Comparison of ENCODE assay signal across 22 mouse cellular contexts in the genomic region with DNA sequence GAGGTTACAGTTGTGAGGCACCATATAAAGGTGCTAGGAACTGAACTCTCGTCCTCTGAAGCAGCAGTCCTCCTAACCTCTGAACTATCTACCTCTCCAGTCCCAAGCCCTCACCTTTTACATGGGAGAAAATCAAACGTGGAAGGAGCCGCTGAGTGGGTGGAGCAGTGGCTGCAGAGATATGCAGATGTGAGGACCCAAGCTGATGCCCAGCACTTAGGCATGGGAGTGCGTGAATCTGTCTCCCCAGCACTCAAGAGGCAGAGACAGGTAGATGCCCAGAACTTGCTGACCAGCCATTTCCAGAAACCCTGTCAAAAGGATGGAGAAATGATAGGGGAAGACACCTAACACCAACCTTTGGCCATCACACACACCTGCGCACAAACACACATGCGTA.
"Had no signal": no experiment of that assay in that cellular context is flagged by ENCODE, and none has a peak within 500 bp of the region (broad histone marks: within the 10 kb centered on the region; RNA-seq: fewer than 3 reads in every experiment).

No protein-coding gene starts in this region.

- ATAC-seq: hindbrain, postnatal 0 days; intestine, embryonic 15.5 days; liver, embryonic 12.5 days had no signal

- H3K9me3 ChIP-seq: intestine, embryonic 15.5 days; limb, embryonic 15.5 days; liver, embryonic 12.5 days had no signal

- H3K4me2 ChIP-seq: heart, embryonic 11.5 days; hindbrain, embryonic 13.5 days; hindbrain, embryonic 15.5 days; intestine, embryonic 15.5 days; kidney, embryonic 15.5 days; limb, embryonic 13.5 days; limb, embryonic 15.5 days; liver, embryonic 12.5 days had no signal

- H3K27ac ChIP-seq: hindbrain, embryonic 13.5 days; hindbrain, embryonic 15.5 days; hindbrain, postnatal 0 days; intestine, embryonic 15.5 days; kidney, embryonic 15.5 days; kidney, postnatal 0 days; limb, embryonic 13.5 days; limb, embryonic 15.5 days; liver, embryonic 12.5 days; liver, embryonic 14.5 days had no signal

- H3K4me3 ChIP-seq: hindbrain, embryonic 13.5 days; hindbrain, embryonic 15.5 days; intestine, embryonic 15.5 days; kidney, embryonic 15.5 days; limb, embryonic 13.5 days; limb, embryonic 15.5 days; liver, embryonic 12.5 days had no signal

- DNase-seq: gastrocnemius, postnatal 14 days; gastrocnemius, postnatal 36 days; heart, postnatal 36 days; kidney, adult 11 months; kidney, adult 2 months; kidney, adult 9 months; kidney, postnatal 14 days; kidney, postnatal 36 days; layer of hippocampus, adult 9-11 months; layer of hippocampus, postnatal 36 days; left cerebral cortex, postnatal 4 days had no signal

- H3K27me3 ChIP-seq: hindbrain, embryonic 13.5 days; hindbrain, embryonic 15.5 days; intestine, embryonic 15.5 days; kidney, embryonic 15.5 days; limb, embryonic 13.5 days; limb, embryonic 15.5 days; liver, embryonic 12.5 days had no signal

- H3K4me1 ChIP-seq: hindbrain, embryonic 13.5 days; hindbrain, embryonic 15.5 days; intestine, embryonic 15.5 days; kidney, embryonic 15.5 days; limb, embryonic 13.5 days; limb, embryonic 15.5 days; liver, embryonic 12.5 days had no signal

- H3K9ac ChIP-seq: hindbrain, embryonic 13.5 days; hindbrain, embryonic 15.5 days; intestine, embryonic 15.5 days; kidney, embryonic 15.5 days; limb, embryonic 13.5 days; limb, embryonic 15.5 days; liver, embryonic 12.5 days; liver, embryonic 14.5 days had no signal
